Mouse (Mus musculus) ES-E14 (cell line): Measurements from ENCODE around the gene Hmcn1.

Source experiments
- CHD2 ChIP-seq: IDR thresholded peaks from 2 replicates; pipeline ENCODE4 v1.6.1; 2014; ENCODE audit warnings: mild to moderate bottlenecking, low read depth, low read length, inconsistent platforms
- HCFC1 ChIP-seq: IDR thresholded peaks from 2 replicates; pipeline ENCODE4 v1.6.1; 2012; ENCODE audit warnings: low read length, inconsistent platforms, borderline replicate concordance; ENCODE audit not compliant: insufficient read depth
- MAFK ChIP-seq: IDR thresholded peaks from 2 replicates; pipeline ENCODE4 v1.6.1; 2014; ENCODE audit warnings: mild to moderate bottlenecking, low read depth, low read length, inconsistent platforms; ENCODE audit not compliant: insufficient read depth

DNA sequence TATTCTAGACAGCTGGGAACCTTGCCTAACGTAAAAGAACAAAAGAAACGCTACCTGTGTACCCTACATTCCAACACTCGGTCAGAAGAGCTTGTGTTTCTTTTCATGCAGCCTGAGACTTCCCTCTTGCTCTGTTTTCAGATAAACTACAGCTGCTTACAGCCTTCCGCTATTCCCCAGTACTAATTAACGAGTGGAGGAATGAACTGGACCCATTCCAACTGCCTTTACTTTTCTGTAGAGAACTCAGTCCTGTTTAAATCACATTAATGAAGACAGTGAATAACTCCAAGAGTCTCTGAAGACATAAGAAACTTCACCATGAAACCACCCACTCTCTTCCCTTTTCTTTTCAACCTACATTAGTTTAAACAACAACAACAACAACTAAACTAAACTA lies 10.8 kb upstream of the Hmcn1 start:
- TF ChIP-seq MAFK (no peak), HCFC1 (no peak), CHD2 (no peak)
